Mouse (Mus musculus) brain, embryonic 14.5 days (tissue): ENCODE data around the gene Acbd3.

ENCODE experiments used
- CTCF ChIP-seq: fragments of 200-500 bp; IDR thresholded peaks from 2 replicates; pipeline ENCODE4 v1.5.1; 2012; ENCODE audit warnings: inconsistent platforms, mild to moderate bottlenecking, moderate library complexity, borderline replicate concordance; ENCODE audit not compliant: insufficient read depth, insufficient read length; ENCODE audit errors: extremely low read depth
- POLR2A ChIP-seq: fragments of 200-500 bp; IDR thresholded peaks from 2 replicates; pipeline ENCODE4 v1.6.1; 2012; ENCODE audit warnings: mild to moderate bottlenecking, inconsistent platforms, borderline replicate concordance; ENCODE audit not compliant: poor library complexity, insufficient read depth, insufficient read length, severe bottlenecking; ENCODE audit errors: extremely low read depth

DNA sequence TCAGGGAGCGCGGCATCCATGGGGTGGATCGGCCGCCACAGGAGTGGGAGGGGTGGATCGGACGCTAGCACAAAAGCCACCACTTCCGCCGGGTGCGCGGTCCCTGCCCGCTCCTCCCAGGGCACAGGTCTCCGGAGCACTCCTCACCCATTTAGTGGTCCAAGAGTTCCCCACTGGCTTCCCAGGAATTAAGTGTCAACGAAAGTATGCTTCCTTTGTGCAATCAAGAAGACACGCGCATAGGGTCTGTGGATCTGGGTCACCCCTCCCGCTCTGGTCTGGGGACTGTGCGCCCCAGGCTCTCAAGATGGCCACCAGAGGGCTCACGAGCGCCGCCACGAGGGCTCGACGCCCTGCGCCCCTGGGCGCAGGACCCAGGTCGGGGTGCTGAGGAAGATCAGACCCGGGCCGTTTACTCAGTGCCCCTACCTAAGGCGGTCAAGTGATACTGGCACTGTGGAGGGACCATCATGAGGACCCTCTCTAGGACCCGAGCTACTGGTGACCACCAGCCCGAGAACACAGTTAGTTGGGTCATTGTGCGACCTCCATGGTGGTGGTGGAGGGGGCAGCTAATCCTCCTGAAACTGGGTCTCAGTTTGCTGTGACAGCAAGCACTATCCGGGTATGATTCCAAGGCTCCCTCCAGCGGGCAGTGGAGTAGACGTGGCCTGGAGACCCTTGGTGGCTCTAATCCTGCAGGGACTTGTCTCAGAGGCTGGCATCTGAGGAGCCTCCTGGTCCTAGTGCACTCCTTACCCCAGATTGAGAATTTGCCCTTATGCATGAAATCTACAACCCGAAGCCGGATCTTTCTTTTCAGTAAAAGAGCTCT, 42.7 kb downstream of the Acbd3 start:
- TF ChIP-seq CTCF = peak; percentile 71
- TF ChIP-seq POLR2A = peak; percentile 23; the same call in 1 of the 2 replicates
